ENCODE assay signal across 10 mouse cellular contexts in genomic region chr1:155721443-155721842, GRCm38 (mm10). TPM values are rescaled to one million over a fixed set of nuclear protein-coding genes. Genes with fewer than 3 reads are reported as not detected.
DNase-seq lines count a peak whose midpoint lies in the region; ATAC-seq and TF ChIP-seq lines count a peak whose summit lies in the region.
"Had no signal": no experiment of that assay in that cellular context is flagged by ENCODE, and none has a peak within 500 bp of the region (broad histone marks: within the 10 kb centered on the region; RNA-seq: fewer than 3 reads in every experiment).

No protein-coding gene starts in this region.

- peaks cover 36% of the 10 kb centered on the region for H3K27me3 ChIP-seq in heart, postnatal 0 days (ENCODE audit: control insufficient read depth, insufficient read depth, low read length)

- no peaks in the 10 kb centered on the region for H3K4me1 ChIP-seq in heart, postnatal 0 days (ENCODE audit: control insufficient read depth, insufficient read depth)
- H3K4me1 ChIP-seq in lung, adult 2 months (ENCODE audit: control insufficient read depth, insufficient read depth, low read length) = no peaks in the 10 kb centered on the region

- H3K4me3 ChIP-seq in heart, postnatal 0 days (ENCODE audit: low read depth, low read length) = no peak overlapping the region
- H3K4me3 ChIP-seq in lung, adult 2 months (replicated peaks; ENCODE audit: extremely low read depth, low read depth, low read length) = no peak overlapping the region

- peak; percentile 50 for TF ChIP-seq CTCF in heart, postnatal 0 days (IDR thresholded peaks at IDR 0.05; ENCODE audit: low read depth)
- peak; percentile 58 for TF ChIP-seq CTCF in lung, adult 2 months (IDR thresholded peaks at IDR 0.05; ENCODE audit: insufficient read depth, low read length)

- no peaks in the 10 kb centered on the region for H3K9me3 ChIP-seq in heart, postnatal 0 days (replicated peaks; ENCODE audit: control insufficient read depth, low read length)

- ATAC-seq in heart, postnatal 0 days (ENCODE audit: insufficient read depth, low read depth) = no peak

- no peaks in the 10 kb centered on the region for H3K36me3 ChIP-seq in heart, postnatal 0 days (replicated peaks; ENCODE audit: control insufficient read depth, insufficient read depth, low read length)

- H3K27ac ChIP-seq in heart, postnatal 0 days (ENCODE audit: low read depth) = no peak overlapping the region
- H3K27ac ChIP-seq: macrophage had no signal

- no peak for TF ChIP-seq POLR2A in lung, adult 2 months (IDR thresholded peaks at IDR 0.05; ENCODE audit: borderline replicate concordance, extremely low read depth, low read depth, low read length)

- TF ChIP-seq EP300 in heart, postnatal 0 days (IDR thresholded peaks at IDR 0.05; ENCODE audit: low read depth) = no peak

- DNase-seq in heart, postnatal 0 days (ENCODE audit: low spot score) = no peak
- DNase-seq in heart, adult 8-10 months (ENCODE audit: low spot score) = no peak
- peak; percentile 60 for DNase-seq in right cerebral cortex, postnatal 14 days
- DNase-seq in right cerebral cortex, postnatal 25 days = no peak
- DNase-seq in c-Kit-positive CD71-positive TER-119-positive erythroid progenitor cells, embryonic 14.5 days (ENCODE audit: low spot score) = peak; percentile 43
- peak; percentile 55 for DNase-seq in lung, adult 2 months
- peak; percentile 51 for DNase-seq in thymus, postnatal 4 days
- no peak for DNase-seq in urinary bladder, postnatal 4 days (ENCODE audit: low spot score in 2 of 2)

- H3K4me2 ChIP-seq in heart, postnatal 0 days (ENCODE audit: low read depth, low read length) = no peak overlapping the region

- no peak overlapping the region for H3K9ac ChIP-seq in heart, postnatal 0 days (replicated peaks; ENCODE audit: low read depth, low read length)

- 39% methylated on average over 8 of the region's 8 CpGs for WGBS in heart, postnatal 0 days
- WGBS in lung, adult 2 months = 35% methylated on average over 8 of the region's 8 CpGs

RNA-seq across cellular contexts. Expression of gene Lhx4, which starts 30.0 kb away (rescaled TPM):
- total RNA-seq in heart, postnatal 0 days (2014; rRNA removed; ENCODE audit: low replicate concordance) = not detected in 2 replicates
- not detected in 2 replicates for polyA plus RNA-seq in heart, postnatal 0 days (2015; fragmentation: Nextera tagmentation; extraction: Ambion mirVana)
- total RNA-seq in heart, adult 8-10 months (2022) = not detected
- polyA plus RNA-seq in lung, adult 2 months (2012; rRNA removed) = not detected in 2 replicates
- total RNA-seq: hematopoietic stem cell, adult 5-6 weeks had no signal
- polyA plus RNA-seq: macrophage had no signal

Comparison
In these comparisons a context has a peak if more than half of its experiments do, and no peak if none do; other contexts are left out.
1. DNase-seq: peak in right cerebral cortex, postnatal 14 days (single experiment), c-Kit-positive CD71-positive TER-119-positive erythroid progenitor cells, embryonic 14.5 days (single experiment), lung, adult 2 months (single experiment) and thymus, postnatal 4 days (single experiment); none in heart, postnatal 0 days (single experiment), heart, adult 8-10 months (single experiment), right cerebral cortex, postnatal 25 days (single experiment) and urinary bladder, postnatal 4 days (0 of 2).